Mouse (Mus musculus): ENCODE measurements around the gene Mitf.

- TF ChIP-seq GATA1 (IDR thresholded peaks at IDR 0.05; ENCODE audit: low read length) (no peak), TAL1 (IDR thresholded peaks at IDR 0.05; ENCODE audit: low read length) (no peak)
These were observed 24.6 kb upstream of the Mitf start for GRCm38 (mm10) chr6:97782291-97782690.
